Mouse (Mus musculus) liver, postnatal 0 days (tissue): ENCODE results near the gene Slc16a1. TPM values are rescaled to one million over a fixed set of nuclear protein-coding genes. Genes with fewer than 3 reads are reported as not detected.

Experiments used
- ATAC-seq: fragments of 200-750 bp; cut with Nextera tagmentation; 2 replicates; pipeline ENCODE4 v1.8.0; 2017; ENCODE audit warnings: mild to moderate bottlenecking, moderate library complexity
- DNase-seq: peaks from one replicate; pipeline ENCODE4 v3.0.0-alpha.2; 2016
- H3K27ac ChIP-seq: fragments of 300-500 bp; sonication (generic); 2 replicates; pipeline ENCODE4 v1.5.1; 2014; ENCODE audit warnings: antibody characterized with exemption, moderate library complexity, mild to moderate bottlenecking, low read depth
- H3K27me3 ChIP-seq: fragments of 300-500 bp; sonication (generic); 2 replicates; pipeline ENCODE4 v1.6.1; 2014; ENCODE audit warnings: low read length, control low read depth, mixed read lengths; ENCODE audit not compliant: insufficient read depth
- H3K36me3 ChIP-seq: fragments of 300-500 bp; sonication (generic); replicated peaks from 2 replicates; pipeline ENCODE4 v1.6.1; 2014; ENCODE audit warnings: mild to moderate bottlenecking, control low read depth, low read length, moderate library complexity, mixed read lengths; ENCODE audit not compliant: insufficient read depth
- H3K4me1 ChIP-seq: fragments of 300-500 bp; sonication (generic); 2 replicates; pipeline ENCODE4 v1.6.1; 2014; ENCODE audit warnings: antibody characterized with exemption, mild to moderate bottlenecking, control low read depth; ENCODE audit not compliant: insufficient read depth
- H3K4me2 ChIP-seq: fragments of 300-500 bp; sonication (generic); 2 replicates; pipeline ENCODE4 v1.6.1; 2014; ENCODE audit warnings: low read depth, mild to moderate bottlenecking, low read length, moderate library complexity, mixed read lengths
- H3K4me3 ChIP-seq: fragments of 300-500 bp; sonication (generic); 2 replicates; pipeline ENCODE4 v1.5.1; 2014; ENCODE audit warnings: low read depth, low read length
- H3K9ac ChIP-seq: fragments of 300-500 bp; sonication (generic); replicated peaks from 2 replicates; pipeline ENCODE4 v1.6.1; 2014; ENCODE audit warnings: mild to moderate bottlenecking, moderate library complexity
- H3K9me3 ChIP-seq: fragments of 300-500 bp; sonication (generic); 2 replicates; pipeline ENCODE4 v1.6.1; 2016; ENCODE audit warnings: mild to moderate bottlenecking, control low read depth, low read length, mixed read lengths
- CTCF ChIP-seq: sonication (generic); IDR thresholded peaks from 2 replicates; pipeline ENCODE4 v1.5.1; 2016; ENCODE audit warnings: antibody characterized with exemption, low read depth
- EP300 ChIP-seq: IDR thresholded peaks from 2 replicates; pipeline ENCODE4 v1.6.1; 2016; ENCODE audit warnings: antibody characterized with exemption, low read depth, mild to moderate bottlenecking
- WGBS: fragments of 180-500 bp; shearing (Covaris S2); extraction: QIAGEN DNeasy Blood & Tissue Kit; methylation state at CpG from one replicate; pipeline ENCODE4 v1.1.7; 2014; ENCODE audit not compliant: insufficient replicate concordance; 5-methylcytosine and 5-hydroxymethylcytosine counted together
- polyA plus RNA-seq: library from polyadenylated mRNA; unstranded; fragments of >200 nt; fragmentation: Nextera tagmentation; extraction: Ambion mirVana; gene quantifications from 2 replicates; pipeline ENCODE4 v1.2.1, GENCODE M21; 2015

Gene Slc16a1
- polyA plus RNA-seq, 1 experiment from 2014 or later: 69.6 TPM

DNA sequence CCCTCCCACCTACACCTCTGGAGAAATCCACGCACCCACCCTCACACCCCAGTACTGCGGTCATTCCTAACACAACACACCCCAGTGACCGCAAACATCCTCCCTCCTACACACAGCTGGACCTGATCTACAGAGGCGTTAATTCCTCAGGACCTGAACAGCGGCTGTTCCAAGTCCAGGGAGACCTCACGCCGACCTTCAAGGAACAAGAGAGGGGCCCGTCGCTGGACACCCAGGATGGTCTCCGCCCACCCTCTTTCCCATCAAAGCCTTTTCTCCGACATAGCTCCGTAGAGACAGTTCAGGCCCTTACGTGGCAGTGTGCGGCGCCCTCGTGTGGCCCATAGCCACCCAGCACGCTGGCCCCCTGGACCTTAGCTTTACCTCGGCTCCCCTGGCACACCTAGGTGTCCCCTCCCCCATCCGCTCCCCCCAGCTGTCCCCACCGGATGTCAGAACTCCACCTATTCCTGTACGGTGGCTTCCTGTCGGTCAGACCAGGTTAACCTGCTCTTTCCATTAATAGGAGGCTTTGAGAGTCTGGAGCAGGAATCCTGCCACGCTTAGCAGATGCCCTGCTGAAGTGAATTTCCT lies 36.9 kb downstream of the Slc16a1 start:
- peak overlapping the region; percentile 98 for H3K27ac ChIP-seq

DNA sequence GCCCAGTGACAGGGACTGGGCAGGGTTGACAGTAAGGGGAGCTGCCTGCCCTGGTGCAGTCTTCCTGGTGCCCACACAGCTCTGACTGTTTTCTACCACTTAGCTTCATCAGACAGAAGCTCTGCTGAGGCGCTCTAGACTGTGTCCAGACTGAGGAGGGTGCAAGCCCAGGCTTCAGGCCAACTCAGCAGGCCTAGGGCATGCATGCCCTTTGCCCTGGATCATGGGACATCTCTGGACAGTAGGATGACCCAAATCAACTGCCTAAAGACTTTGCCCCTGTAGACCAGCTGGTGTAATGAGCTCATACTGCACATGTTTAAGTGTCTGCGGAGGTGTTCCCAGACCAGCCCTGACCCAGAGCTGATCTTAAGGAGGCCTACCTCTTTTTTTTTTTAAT lies 39.3 kb downstream of the Slc16a1 start:
- WGBS: 75% methylated on average over 2 of the region's 2 CpGs
- no peaks in the 10 kb centered on the region for H3K36me3 ChIP-seq
- peak overlapping the region; percentile 71 for H3K27ac ChIP-seq
- H3K4me2 ChIP-seq: no peak overlapping the region
- no peaks in the 10 kb centered on the region for H3K9me3 ChIP-seq
- ATAC-seq: peak; percentile 74
- TF ChIP-seq CTCF (no peak), EP300 (no peak)
- no peak overlapping the region for H3K9ac ChIP-seq
- peak; percentile 60 for DNase-seq
- no peak overlapping the region for H3K4me3 ChIP-seq
- no peaks in the 10 kb centered on the region for H3K27me3 ChIP-seq
- H3K4me1 ChIP-seq: peaks cover 29% of the 10 kb centered on the region

More for the DNA sequence above, 36.9 kb downstream of the Slc16a1 start:
- peak; percentile 84 for DNase-seq
- peak overlapping the region; percentile 81 for H3K4me2 ChIP-seq
- H3K36me3 ChIP-seq: no peaks in the 10 kb centered on the region
- H3K9ac ChIP-seq: peak overlapping the region; percentile 63
- H3K4me1 ChIP-seq: peaks cover 53% of the 10 kb centered on the region
- peak overlapping the region; percentile 41 for H3K4me3 ChIP-seq
- no peaks in the 10 kb centered on the region for H3K27me3 ChIP-seq
- TF ChIP-seq CTCF (peak; percentile 98), EP300 (no peak)
- 4% methylated on average over 23 of the region's 23 CpGs for WGBS
- ATAC-seq: peak; percentile 32
- no peaks in the 10 kb centered on the region for H3K9me3 ChIP-seq

DNA sequence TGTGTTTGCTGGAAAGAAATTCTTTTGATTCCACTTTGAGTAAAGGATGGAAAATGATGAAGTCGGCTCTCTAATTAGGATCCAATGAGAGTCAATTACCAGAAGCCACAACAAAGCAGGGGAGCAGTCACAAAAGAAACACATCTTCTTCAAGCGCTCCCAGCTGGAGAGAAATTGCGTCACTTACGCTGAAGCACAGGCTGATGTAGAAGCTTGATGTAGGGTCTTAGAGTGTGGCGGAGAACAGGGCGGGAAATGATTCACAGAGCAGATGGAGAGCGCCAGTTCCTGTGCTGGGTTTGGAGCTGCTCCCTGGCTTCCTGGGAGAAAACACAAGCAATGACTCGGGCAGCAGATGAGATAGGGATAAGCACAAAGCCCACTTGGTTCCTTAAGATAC lies 40.4 kb downstream of the Slc16a1 start:
- H3K27ac ChIP-seq: no peak overlapping the region
- no peak overlapping the region for H3K4me2 ChIP-seq
- H3K4me1 ChIP-seq: peaks cover 20% of the 10 kb centered on the region
- no peaks in the 10 kb centered on the region for H3K9me3 ChIP-seq
- DNase-seq: no peak
- WGBS: 82% methylated on average over 8 of the region's 8 CpGs
- ATAC-seq: no peak
- H3K36me3 ChIP-seq: no peaks in the 10 kb centered on the region
- TF ChIP-seq CTCF (no peak), EP300 (no peak)
- H3K4me3 ChIP-seq: no peak overlapping the region
- no peaks in the 10 kb centered on the region for H3K27me3 ChIP-seq
- no peak overlapping the region for H3K9ac ChIP-seq

DNA sequence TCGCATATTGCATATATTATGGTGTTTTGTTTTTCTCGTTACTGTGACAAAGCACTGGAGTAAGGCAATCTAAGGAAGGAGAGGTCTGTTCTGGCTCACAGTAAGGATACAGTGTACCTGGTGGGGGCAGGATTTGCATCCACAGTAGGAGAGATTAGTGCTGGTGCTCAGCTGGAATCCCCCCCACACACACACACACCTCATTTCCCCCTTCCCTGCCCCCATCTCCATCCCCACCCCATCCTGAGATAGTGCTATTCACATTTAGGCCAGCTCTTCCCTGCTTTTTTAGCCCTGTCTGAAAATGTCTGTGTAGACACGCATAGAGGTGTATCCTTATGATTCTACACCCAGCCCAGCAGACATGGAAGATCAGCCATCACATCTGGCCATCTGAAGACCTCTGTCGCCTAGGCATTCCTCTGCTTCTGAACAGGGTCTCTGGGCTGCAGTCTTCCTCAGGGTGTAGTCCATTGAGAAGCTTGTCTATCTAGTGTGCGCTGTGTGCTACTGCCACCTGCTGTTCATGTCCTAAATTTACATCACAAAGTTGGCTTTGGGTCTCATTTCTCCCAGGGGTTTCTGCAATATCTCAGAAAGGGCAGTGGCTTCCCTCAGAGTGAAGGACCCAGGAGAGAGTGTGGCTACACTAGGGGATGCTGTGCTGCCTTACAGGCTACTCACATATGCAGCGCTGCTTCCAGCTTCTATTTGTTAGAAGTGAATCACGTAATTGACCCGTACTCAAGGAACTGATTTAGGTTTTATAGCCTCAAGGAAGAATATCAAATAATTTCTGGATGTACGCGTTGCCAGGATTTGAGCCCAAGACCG lies 44.4 kb downstream of the Slc16a1 start:
- Histone ChIP-seq H3K4me2 (no peak overlapping the region), H3K36me3 (no peaks in the 10 kb centered on the region), H3K27me3 (no peaks in the 10 kb centered on the region), H3K9me3 (no peaks in the 10 kb centered on the region), H3K9ac (no peak overlapping the region), H3K4me3 (no peak overlapping the region), H3K27ac (no peak overlapping the region), H3K4me1 (no peaks in the 10 kb centered on the region)
- 60% methylated on average over 11 of the region's 11 CpGs for WGBS
- peak; percentile 69 for DNase-seq
- peak; percentile 53 for ATAC-seq
- peak; percentile 97 for TF ChIP-seq CTCF
- no peak for TF ChIP-seq EP300

GRCm38 (mm10) chr3:104700751-104701335 lies 62.4 kb downstream of the Slc16a1 start:
- Histone ChIP-seq H3K9me3 (no peaks in the 10 kb centered on the region), H3K9ac (no peak overlapping the region), H3K4me3 (no peak overlapping the region), H3K36me3 (no peaks in the 10 kb centered on the region), H3K4me2 (no peak overlapping the region), H3K4me1 (no peaks in the 10 kb centered on the region), H3K27me3 (no peaks in the 10 kb centered on the region), H3K27ac (no peak overlapping the region)
- ATAC-seq (peak; percentile 85), DNase-seq (peak; percentile 88)
- no peak for TF ChIP-seq EP300
- peak; percentile 90 for TF ChIP-seq CTCF
- 7% methylated on average over 23 of the region's 23 CpGs for WGBS

- H3K27me3 ChIP-seq: no peaks in the 10 kb centered on the region
- WGBS: 74% methylated on average over 1 of the region's 1 CpGs
- no peaks in the 10 kb centered on the region for H3K36me3 ChIP-seq
- H3K4me1 ChIP-seq: no peaks in the 10 kb centered on the region
- no peaks in the 10 kb centered on the region for H3K9me3 ChIP-seq
- no peak overlapping the region for H3K9ac ChIP-seq
- TF ChIP-seq CTCF (no peak), EP300 (no peak)
- H3K27ac ChIP-seq: no peak overlapping the region
- ATAC-seq: no peak
- no peak overlapping the region for H3K4me2 ChIP-seq
- DNase-seq: no peak
- H3K4me3 ChIP-seq: no peak overlapping the region
Measured at GRCm38 (mm10) chr3:104701761-104702160, 63.3 kb downstream of the Slc16a1 start.
